ENCODE assay signal across 9 mouse cellular contexts in genomic region chr9:45677236-45677781, GRCm38 (mm10).
DNase-seq lines count a peak whose midpoint lies in the region.
"Had no signal": no experiment of that assay in that cellular context is flagged by ENCODE, and none has a peak within 500 bp of the region (broad histone marks: within the 10 kb centered on the region; RNA-seq: fewer than 3 reads in every experiment).

No protein-coding gene starts in this region.

- intact Hi-C loops in heart, postnatal 25 days (cut with DNase I): no loop called here

- no peak overlapping the region for H3K4me3 ChIP-seq in forebrain, embryonic 10.5 days
- H3K4me3 ChIP-seq in midbrain, embryonic 10.5 days: no peak overlapping the region
- H3K4me3 ChIP-seq: liver, embryonic 13.5 days had no signal

- peaks cover 17% of the 10 kb centered on the region; the same call in 1 of the 2 replicates for H3K27me3 ChIP-seq in forebrain, embryonic 10.5 days (ENCODE audit: poor library complexity, severe bottlenecking)
- H3K27me3 ChIP-seq in midbrain, embryonic 10.5 days (ENCODE audit: low read depth, poor library complexity, severe bottlenecking): peaks cover 23% of the 10 kb centered on the region
- no peaks in the 10 kb centered on the region for H3K27me3 ChIP-seq in splenic B cell, adult 2 months (ENCODE audit: control insufficient read depth, insufficient read depth, low read length, poor library complexity, severe bottlenecking)

- peak overlapping the region; percentile 68 for H3K27ac ChIP-seq in forebrain, embryonic 10.5 days
- peak overlapping the region; percentile 77 for H3K27ac ChIP-seq in midbrain, embryonic 10.5 days (replicated peaks)
- H3K27ac ChIP-seq: liver, embryonic 13.5 days had no signal

- H3K9me3 ChIP-seq in forebrain, embryonic 10.5 days: no peaks in the 10 kb centered on the region
- no peaks in the 10 kb centered on the region for H3K9me3 ChIP-seq in midbrain, embryonic 10.5 days (replicated peaks)
- H3K9me3 ChIP-seq: liver, embryonic 13.5 days had no signal

- no peaks in the 10 kb centered on the region for H3K36me3 ChIP-seq in forebrain, embryonic 10.5 days (replicated peaks)
- no peaks in the 10 kb centered on the region for H3K36me3 ChIP-seq in midbrain, embryonic 10.5 days
- no peaks in the 10 kb centered on the region for H3K36me3 ChIP-seq in splenic B cell, adult 2 months (ENCODE audit: control insufficient read depth, insufficient read depth, low read length, poor library complexity, severe bottlenecking)
- H3K36me3 ChIP-seq: liver, embryonic 13.5 days had no signal

- peaks cover 43% of the 10 kb centered on the region for H3K4me1 ChIP-seq in forebrain, embryonic 10.5 days
- peaks cover 41% of the 10 kb centered on the region for H3K4me1 ChIP-seq in midbrain, embryonic 10.5 days

- WGBS in forebrain, embryonic 10.5 days: 47% methylated on average over 12 of the region's 12 CpGs
- 40% methylated on average over 12 of the region's 12 CpGs for WGBS in midbrain, embryonic 10.5 days

- peak; percentile 44 for DNase-seq in right cerebral cortex, adult 18-20 months
- no peak for DNase-seq in right cerebral cortex, postnatal 14 days
- no peak for DNase-seq in forebrain, embryonic 10.5 days (ENCODE audit: extremely low spot score, low spot score)
- peak; percentile 12 for DNase-seq in heart, postnatal 25 days (ENCODE audit: low spot score)
- DNase-seq in kidney, postnatal 25 days: peak; percentile 48 to 71
- no peak for DNase-seq in midbrain, embryonic 10.5 days (ENCODE audit: low spot score)
- peak; percentile 17 for DNase-seq in splenic B cell, adult 2 months (ENCODE audit: low read depth, low spot score)
- DNase-seq in cerebellum, adult 8-10 months: no peak
- DNase-seq: liver, embryonic 13.5 days had no signal

Comparison
In these comparisons a context has a peak if more than half of its experiments do, and no peak if none do; other contexts are left out.
1. DNase-seq: peak in right cerebral cortex, adult 18-20 months (single experiment), heart, postnatal 25 days (single experiment), kidney, postnatal 25 days (2 of 2) and splenic B cell, adult 2 months (single experiment); none in right cerebral cortex, postnatal 14 days (single experiment), forebrain, embryonic 10.5 days (single experiment), midbrain, embryonic 10.5 days (single experiment) and cerebellum, adult 8-10 months (single experiment).